27 mouse cellular contexts compared by ENCODE assay signal in genomic region chr11:93581326-93581725, GRCm38 (mm10).
DNase-seq lines count a peak whose midpoint lies in the region; ATAC-seq and TF ChIP-seq lines count a peak whose summit lies in the region.
"Had no signal": no experiment of that assay in that cellular context is flagged by ENCODE, and none has a peak within 500 bp of the region (broad histone marks: within the 10 kb centered on the region; RNA-seq: fewer than 3 reads in every experiment).

No protein-coding gene starts in this region.

- no peak overlapping the region for H3K27ac ChIP-seq in forebrain, embryonic 15.5 days (replicated peaks)
- no peak overlapping the region for H3K27ac ChIP-seq in forebrain, embryonic 11.5 days (ENCODE audit: low read depth, low read length)
- H3K27ac ChIP-seq in forebrain, postnatal 0 days (ENCODE audit: low read depth, low read length): no peak overlapping the region
- H3K27ac ChIP-seq in hindbrain, embryonic 16.5 days (ENCODE audit: low read depth, low read length): no peak overlapping the region
- H3K27ac ChIP-seq: gastrocnemius, adult 2 months; hindbrain, embryonic 14.5 days; limb, embryonic 12.5 days; liver, embryonic 15.5 days; lung, embryonic 15.5 days; stomach, embryonic 15.5 days had no signal

- H3K27me3 ChIP-seq in forebrain, embryonic 15.5 days: no peaks in the 10 kb centered on the region
- no peaks in the 10 kb centered on the region for H3K27me3 ChIP-seq in forebrain, embryonic 11.5 days (ENCODE audit: control insufficient read depth, insufficient read depth, low read length)
- no peaks in the 10 kb centered on the region for H3K27me3 ChIP-seq in forebrain, postnatal 0 days (ENCODE audit: insufficient read depth, low read length)
- H3K27me3 ChIP-seq in hindbrain, embryonic 16.5 days (replicated peaks; ENCODE audit: control insufficient read depth, insufficient read depth, low read length): no peaks in the 10 kb centered on the region
- H3K27me3 ChIP-seq: limb, embryonic 12.5 days; liver, embryonic 15.5 days; lung, embryonic 15.5 days; stomach, embryonic 15.5 days had no signal

- no peak overlapping the region for H3K9ac ChIP-seq in forebrain, embryonic 15.5 days (replicated peaks)
- no peak overlapping the region for H3K9ac ChIP-seq in forebrain, embryonic 11.5 days (ENCODE audit: low read length)
- no peak overlapping the region for H3K9ac ChIP-seq in forebrain, postnatal 0 days
- H3K9ac ChIP-seq in hindbrain, embryonic 16.5 days (ENCODE audit: low read depth, low read length): no peak overlapping the region
- H3K9ac ChIP-seq: hindbrain, embryonic 14.5 days; limb, embryonic 12.5 days; liver, embryonic 15.5 days; lung, embryonic 15.5 days; stomach, embryonic 15.5 days had no signal

- H3K4me3 ChIP-seq in forebrain, embryonic 15.5 days: no peak overlapping the region
- no peak overlapping the region for H3K4me3 ChIP-seq in forebrain, embryonic 11.5 days (ENCODE audit: low read depth, low read length)
- H3K4me3 ChIP-seq in forebrain, postnatal 0 days (ENCODE audit: low read depth, low read length): no peak overlapping the region
- H3K4me3 ChIP-seq in hindbrain, embryonic 16.5 days (ENCODE audit: low read length): no peak overlapping the region
- H3K4me3 ChIP-seq: gastrocnemius, adult 2 months; limb, embryonic 12.5 days; liver, embryonic 15.5 days; lung, embryonic 15.5 days; stomach, embryonic 15.5 days had no signal

- H3K4me2 ChIP-seq in forebrain, embryonic 15.5 days (replicated peaks): no peak overlapping the region
- H3K4me2 ChIP-seq in forebrain, embryonic 11.5 days (ENCODE audit: low read depth, low read length, severe bottlenecking): no peak overlapping the region
- H3K4me2 ChIP-seq in forebrain, postnatal 0 days (ENCODE audit: low read depth): no peak overlapping the region
- no peak overlapping the region for H3K4me2 ChIP-seq in hindbrain, embryonic 16.5 days (ENCODE audit: low read length)
- H3K4me2 ChIP-seq: heart, embryonic 11.5 days; hindbrain, embryonic 14.5 days; limb, embryonic 12.5 days; liver, embryonic 15.5 days; lung, embryonic 15.5 days; midbrain, embryonic 11.5 days; stomach, embryonic 15.5 days had no signal

- no peaks in the 10 kb centered on the region for H3K36me3 ChIP-seq in forebrain, embryonic 15.5 days
- H3K36me3 ChIP-seq in forebrain, embryonic 11.5 days (ENCODE audit: control insufficient read depth, insufficient read depth, low read length): no peaks in the 10 kb centered on the region
- no peaks in the 10 kb centered on the region for H3K36me3 ChIP-seq in forebrain, postnatal 0 days (ENCODE audit: insufficient read depth)
- H3K36me3 ChIP-seq in hindbrain, embryonic 16.5 days (ENCODE audit: control insufficient read depth, insufficient read depth, low read length): no peaks in the 10 kb centered on the region
- H3K36me3 ChIP-seq: limb, embryonic 12.5 days; liver, embryonic 15.5 days; lung, embryonic 15.5 days; stomach, embryonic 15.5 days had no signal

- 46% methylated on average over 4 of the region's 4 CpGs for WGBS in forebrain, embryonic 15.5 days
- WGBS in forebrain, embryonic 11.5 days: 68% methylated on average over 4 of the region's 4 CpGs
- WGBS in forebrain, postnatal 0 days: 31% methylated on average over 4 of the region's 4 CpGs
- WGBS in hindbrain, embryonic 16.5 days: 55% methylated on average over 4 of the region's 4 CpGs

- no peaks in the 10 kb centered on the region for H3K9me3 ChIP-seq in forebrain, embryonic 15.5 days
- no peaks in the 10 kb centered on the region for H3K9me3 ChIP-seq in forebrain, embryonic 11.5 days (ENCODE audit: control insufficient read depth, low read length)
- H3K9me3 ChIP-seq in forebrain, postnatal 0 days (ENCODE audit: low read length): no peaks in the 10 kb centered on the region
- no peaks in the 10 kb centered on the region for H3K9me3 ChIP-seq in hindbrain, embryonic 16.5 days (ENCODE audit: control insufficient read depth, low read length)
- H3K9me3 ChIP-seq: limb, embryonic 12.5 days; liver, embryonic 15.5 days; lung, embryonic 15.5 days; stomach, embryonic 15.5 days had no signal

- no peak for DNase-seq in forebrain, embryonic 11.5 days (ENCODE audit: low spot score)
- DNase-seq in forebrain, postnatal 0 days: peak; percentile 60
- peak; percentile 37 for DNase-seq in layer of hippocampus, adult 9-10 months (ENCODE audit: low spot score)
- DNase-seq in lung, postnatal 14 days: no peak
- DNase-seq in adrenal gland, adult (ENCODE audit: inconsistent age in 2 of 2, low spot score in 1 of 2): no peak
- DNase-seq: adrenal gland, postnatal 25 days; cerebellum, adult 2 months; cerebellum, postnatal 14 days; gastrocnemius, adult 2 months; gastrocnemius, postnatal 36 days; heart, adult 18-20 months; heart, postnatal 4 days; kidney, adult 11 months; kidney, postnatal 14 days; lung, postnatal 36 days; retina, postnatal 1 day; right cerebral cortex, postnatal 14 days had no signal

- H3K4me1 ChIP-seq in forebrain, embryonic 15.5 days: peaks cover 13% of the 10 kb centered on the region
- H3K4me1 ChIP-seq in forebrain, embryonic 11.5 days (replicated peaks; ENCODE audit: control insufficient read depth, insufficient read depth, low read length): no peaks in the 10 kb centered on the region
- peaks cover 7% of the 10 kb centered on the region; the same call in 1 of the 2 replicates for H3K4me1 ChIP-seq in forebrain, postnatal 0 days (ENCODE audit: insufficient read depth)
- H3K4me1 ChIP-seq in hindbrain, embryonic 16.5 days (ENCODE audit: control insufficient read depth, insufficient read depth, low read depth, low read length): no peaks in the 10 kb centered on the region
- H3K4me1 ChIP-seq: liver, embryonic 15.5 days; lung, embryonic 15.5 days; stomach, embryonic 15.5 days had no signal

- no peak for TF ChIP-seq CTCF in forebrain, postnatal 0 days (IDR thresholded peaks at IDR 0.05; ENCODE audit: low read depth)

- peak; percentile 86 for ATAC-seq in forebrain, embryonic 15.5 days (replicated peaks)
- no peak for ATAC-seq in forebrain, embryonic 11.5 days (replicated peaks; ENCODE audit: low FRiP score)
- ATAC-seq in forebrain, postnatal 0 days: peak; percentile 82
- ATAC-seq in hindbrain, embryonic 16.5 days: no peak
- ATAC-seq: inflammation-experienced regulatory T-cells, adult 6 months had no signal

Comparison
In these comparisons a context has a peak if more than half of its experiments do, and no peak if none do; other contexts are left out.
1. ATAC-seq: peak in forebrain, embryonic 15.5 days (single experiment) and forebrain, postnatal 0 days (single experiment); none in forebrain, embryonic 11.5 days (single experiment) and hindbrain, embryonic 16.5 days (single experiment).
2. DNase-seq: peak in forebrain, postnatal 0 days (single experiment) and layer of hippocampus, adult 9-10 months (single experiment); none in forebrain, embryonic 11.5 days (single experiment), lung, postnatal 14 days (single experiment) and adrenal gland, adult (0 of 2).